ENCODE assay signal across 15 mouse cellular contexts in genomic region chr7:116995770-116996169, GRCm38 (mm10).
DNase-seq lines count a peak whose midpoint lies in the region; ATAC-seq and TF ChIP-seq lines count a peak whose summit lies in the region.
"Had no signal": no experiment of that assay in that cellular context is flagged by ENCODE, and none has a peak within 500 bp of the region (broad histone marks: within the 10 kb centered on the region; RNA-seq: fewer than 3 reads in every experiment).

No protein-coding gene starts in this region.

- intact Hi-C loops in heart, postnatal 36 days (cut with DNase I), result no loop called here

- H3K4me3 ChIP-seq in intestine, postnatal 0 days (ENCODE audit: low read depth, low read length), result no peak overlapping the region
- H3K4me3 ChIP-seq in intestine, embryonic 16.5 days (ENCODE audit: low read length), result no peak overlapping the region
- no peak overlapping the region for H3K4me3 ChIP-seq in lung, postnatal 0 days (ENCODE audit: low read depth, low read length)
- no peak overlapping the region for H3K4me3 ChIP-seq in lung, adult 2 months (replicated peaks; ENCODE audit: extremely low read depth, low read depth, low read length)

- no peaks in the 10 kb centered on the region for H3K27me3 ChIP-seq in intestine, postnatal 0 days (replicated peaks; ENCODE audit: control insufficient read depth, insufficient read depth, low read length)
- H3K27me3 ChIP-seq in intestine, embryonic 16.5 days (replicated peaks; ENCODE audit: control insufficient read depth, insufficient read depth, low read length), result no peaks in the 10 kb centered on the region
- H3K27me3 ChIP-seq in lung, postnatal 0 days (replicated peaks; ENCODE audit: insufficient read depth, low read length), result no peaks in the 10 kb centered on the region

- no peak overlapping the region for H3K9ac ChIP-seq in intestine, postnatal 0 days (ENCODE audit: low read depth, low read length)
- no peak overlapping the region for H3K9ac ChIP-seq in intestine, embryonic 16.5 days (ENCODE audit: low read depth, low read length)
- no peak overlapping the region for H3K9ac ChIP-seq in lung, postnatal 0 days (replicated peaks; ENCODE audit: low read depth)

- H3K9me3 ChIP-seq in intestine, postnatal 0 days (ENCODE audit: control insufficient read depth), result no peaks in the 10 kb centered on the region
- no peaks in the 10 kb centered on the region for H3K9me3 ChIP-seq in intestine, embryonic 16.5 days (ENCODE audit: control insufficient read depth, low read length)
- H3K9me3 ChIP-seq in lung, postnatal 0 days (ENCODE audit: low read length), result no peaks in the 10 kb centered on the region

- H3K27ac ChIP-seq in intestine, postnatal 0 days (ENCODE audit: low read depth, low read length), result no peak overlapping the region
- no peak overlapping the region for H3K27ac ChIP-seq in intestine, embryonic 16.5 days (ENCODE audit: low read length)
- H3K27ac ChIP-seq in lung, postnatal 0 days (ENCODE audit: low read length), result no peak overlapping the region

- no peaks in the 10 kb centered on the region for H3K4me1 ChIP-seq in intestine, postnatal 0 days (replicated peaks; ENCODE audit: control insufficient read depth, insufficient read depth, low read length)
- no peaks in the 10 kb centered on the region for H3K4me1 ChIP-seq in intestine, embryonic 16.5 days (ENCODE audit: control insufficient read depth, insufficient read depth, low read length)
- H3K4me1 ChIP-seq in lung, postnatal 0 days (ENCODE audit: insufficient read depth, low read depth, low read length), result no peaks in the 10 kb centered on the region
- no peaks in the 10 kb centered on the region for H3K4me1 ChIP-seq in lung, adult 2 months (ENCODE audit: control insufficient read depth, insufficient read depth, low read length)

- TF ChIP-seq POLR2A in lung, adult 2 months (IDR thresholded peaks at IDR 0.05; ENCODE audit: borderline replicate concordance, extremely low read depth, low read depth, low read length), result no peak

- no peak for DNase-seq in lung, postnatal 0 days (ENCODE audit: low spot score)
- DNase-seq in lung, adult 2 months, result no peak
- peak; percentile 29 for DNase-seq in ZHBTc4 (ENCODE audit: low read depth, low spot score)
- DNase-seq in retina, embryonic 14.5 days (ENCODE audit: low spot score), result peak; percentile 25
- no peak for DNase-seq in heart, postnatal 36 days
- DNase-seq in c-Kit-positive CD71-positive TER-119-positive erythroid progenitor cells, embryonic 14.5 days (ENCODE audit: low spot score), result no peak
- DNase-seq: adrenal gland, adult 8-10 months; cerebellum, postnatal 36 days; gastrocnemius, postnatal 25 days; lung, adult 18-20 months; thymus, postnatal 14 days had no signal

- H3K36me3 ChIP-seq in intestine, postnatal 0 days (ENCODE audit: control insufficient read depth, insufficient read depth), result no peaks in the 10 kb centered on the region
- no peaks in the 10 kb centered on the region for H3K36me3 ChIP-seq in intestine, embryonic 16.5 days (ENCODE audit: control insufficient read depth, insufficient read depth, low read length)
- H3K36me3 ChIP-seq in lung, postnatal 0 days (ENCODE audit: insufficient read depth, low read length), result no peaks in the 10 kb centered on the region

- no peak for TF ChIP-seq EP300 in lung, postnatal 0 days (IDR thresholded peaks at IDR 0.05)

- H3K4me2 ChIP-seq in intestine, postnatal 0 days (replicated peaks; ENCODE audit: low read depth), result no peak overlapping the region
- no peak overlapping the region for H3K4me2 ChIP-seq in intestine, embryonic 16.5 days (ENCODE audit: low read depth, low read length)
- H3K4me2 ChIP-seq in lung, postnatal 0 days (replicated peaks; ENCODE audit: low read depth, low read length), result no peak overlapping the region
- H3K4me2 ChIP-seq: heart, embryonic 11.5 days; midbrain, embryonic 11.5 days had no signal

- peak; percentile 52 for TF ChIP-seq CTCF in intestine, postnatal 0 days (IDR thresholded peaks at IDR 0.05; ENCODE audit: low read depth)
- peak; percentile 32 for TF ChIP-seq CTCF in lung, postnatal 0 days (IDR thresholded peaks at IDR 0.05)
- TF ChIP-seq CTCF in lung, adult 2 months (IDR thresholded peaks at IDR 0.05; ENCODE audit: insufficient read depth, low read length), result no peak

- 91% methylated on average over 3 of the region's 3 CpGs for WGBS in intestine, postnatal 0 days
- WGBS in intestine, embryonic 16.5 days, result 91% methylated on average over 3 of the region's 3 CpGs
- WGBS in lung, postnatal 0 days, result 87% methylated on average over 3 of the region's 3 CpGs
- 85% methylated on average over 3 of the region's 3 CpGs for WGBS in lung, adult 2 months

- ATAC-seq in intestine, postnatal 0 days, result no peak
- no peak for ATAC-seq in intestine, embryonic 16.5 days
- ATAC-seq in lung, postnatal 0 days, result no peak

Comparison
In these comparisons a context has a peak if more than half of its experiments do, and no peak if none do; other contexts are left out.
1. DNase-seq: peak in ZHBTc4 (single experiment) and retina, embryonic 14.5 days (single experiment); none in lung, postnatal 0 days (single experiment), lung, adult 2 months (single experiment), heart, postnatal 36 days (0 of 2) and c-Kit-positive CD71-positive TER-119-positive erythroid progenitor cells, embryonic 14.5 days (single experiment).